Mouse (Mus musculus) hindbrain, embryonic 10.5 days (tissue): Measurements from ENCODE around the gene Mlh1. TPM values are rescaled to one million over a fixed set of nuclear protein-coding genes. Genes with fewer than 3 reads are reported as not detected.

Experiments
- DNase-seq: peaks from one replicate; pipeline ENCODE4 v3.0.0-alpha.2; 2017; ENCODE audit warnings: low spot score
- H3K27ac ChIP-seq: fragments of 300-500 bp; sonication (generic); 2 replicates; pipeline ENCODE4 v1.5.1; 2016; ENCODE audit warnings: mild to moderate bottlenecking, moderate library complexity
- H3K27me3 ChIP-seq: fragments of 300-500 bp; sonication (generic); 2 replicates; pipeline ENCODE4 v1.6.1; 2016; ENCODE audit warnings: mild to moderate bottlenecking; ENCODE audit not compliant: poor library complexity, insufficient read depth, severe bottlenecking
- H3K36me3 ChIP-seq: fragments of 300-500 bp; sonication (generic); 2 replicates; pipeline ENCODE4 v1.6.1; 2016; ENCODE audit warnings: mild to moderate bottlenecking, moderate library complexity
- H3K4me1 ChIP-seq: fragments of 300-500 bp; sonication (generic); replicated peaks from 2 replicates; pipeline ENCODE4 v1.6.1; 2016; ENCODE audit warnings: mild to moderate bottlenecking
- H3K4me3 ChIP-seq: fragments of 300-500 bp; sonication (generic); 2 replicates; pipeline ENCODE4 v1.5.1; 2016; ENCODE audit warnings: mild to moderate bottlenecking, moderate library complexity
- H3K9me3 ChIP-seq: fragments of 300-500 bp; sonication (generic); 2 replicates; pipeline ENCODE4 v1.6.1; 2016; ENCODE audit warnings: mild to moderate bottlenecking, moderate library complexity
- WGBS: fragments of 180-500 bp; shearing (Covaris S2); methylation state at CpG from one replicate; pipeline ENCODE4 v1.1.7; 2016; 5-methylcytosine and 5-hydroxymethylcytosine counted together
- polyA plus RNA-seq: library from polyadenylated mRNA; unstranded; fragments of >200 nt; fragmentation: Nextera tagmentation; extraction: Ambion mirVana; gene quantifications from 2 replicates; pipeline ENCODE4 v1.2.1, GENCODE M21; 2016

The Mlh1 gene
- polyA plus RNA-seq = 41.0 and 49.0 TPM in 2 replicates

- under 1% methylated on average over 64 of the region's 64 CpGs for WGBS
Observed at GRCm38 (mm10) chr9:111271434-111272160, at the start of gene Mlh1, which contains the start of gene Epm2aip1. Mlh1 (minus strand) TSS chr9:111271791. Epm2aip1 (plus strand) TSS chr9:111271929.

GRCm38 (mm10) chr9:111320912-111321311 is 49.3 kb upstream of the Mlh1 start:
- Histone ChIP-seq H3K4me1 (no peaks in the 10 kb centered on the region), H3K36me3 (no peaks in the 10 kb centered on the region), H3K4me3 (no peak overlapping the region), H3K27ac (no peak overlapping the region), H3K27me3 (no peaks in the 10 kb centered on the region), H3K9me3 (no peaks in the 10 kb centered on the region)
- DNase-seq = no peak
- 85% methylated on average over 4 of the region's 4 CpGs for WGBS

More at GRCm38 (mm10) chr9:111271434-111272160, at the start of gene Mlh1, which contains the start of gene Epm2aip1:
- peak; percentile 99 for DNase-seq
- Histone ChIP-seq H3K27me3 (no peaks in the 10 kb centered on the region), H3K9me3 (no peaks in the 10 kb centered on the region), H3K4me1 (peaks cover 53% of the 10 kb centered on the region), H3K4me3 (peak within 1 kb of the TSS; percentile 87), H3K27ac (peak within 1 kb of the TSS; percentile 96), H3K36me3 (peaks cover 46% of the 10 kb centered on the region)

- Histone ChIP-seq H3K4me3 (no peak overlapping the region), H3K4me1 (peaks cover 18% of the 10 kb centered on the region), H3K36me3 (no peaks in the 10 kb centered on the region), H3K27me3 (peaks cover 59% of the 10 kb centered on the region), H3K9me3 (0 out of 2 replicates have a peak, but pooled peaks cover 13% of the 10 kb centered on the region), H3K27ac (no peak overlapping the region)
- peak; percentile 47 for DNase-seq
- 36% methylated on average over 5 of the region's 5 CpGs for WGBS
Observed at GRCm38 (mm10) chr9:111314219-111314618, 42.6 kb upstream of the Mlh1 start.

GRCm38 (mm10) chr9:111313793-111314192 is 42.2 kb upstream of the Mlh1 start:
- DNase-seq = no peak
- Histone ChIP-seq H3K9me3 (0 out of 2 replicates have a peak, but pooled peaks cover 13% of the 10 kb centered on the region), H3K36me3 (no peaks in the 10 kb centered on the region), H3K27ac (no peak overlapping the region), H3K27me3 (peaks cover 63% of the 10 kb centered on the region), H3K4me3 (no peak overlapping the region), H3K4me1 (peaks cover 18% of the 10 kb centered on the region)
- WGBS = 24% methylated on average over 5 of the region's 5 CpGs

GRCm38 (mm10) chr9:111313299-111313698 is 41.7 kb upstream of the Mlh1 start:
- no peak overlapping the region for H3K27ac ChIP-seq
- H3K27me3 ChIP-seq = peaks cover 66% of the 10 kb centered on the region
- no peak for DNase-seq
- no peaks in the 10 kb centered on the region for H3K36me3 ChIP-seq
- 0 out of 2 replicates have a peak, but pooled peaks cover 13% of the 10 kb centered on the region for H3K9me3 ChIP-seq
- 13% methylated on average over 5 of the region's 6 CpGs for WGBS
- H3K4me3 ChIP-seq = no peak overlapping the region
- peaks cover 18% of the 10 kb centered on the region for H3K4me1 ChIP-seq

GRCm38 (mm10) chr9:111312442-111313141 is 41.0 kb upstream of the Mlh1 start:
- 0 out of 2 replicates have a peak, but pooled peaks cover 13% of the 10 kb centered on the region for H3K9me3 ChIP-seq
- H3K27me3 ChIP-seq = peaks cover 66% of the 10 kb centered on the region
- peaks cover 18% of the 10 kb centered on the region for H3K4me1 ChIP-seq
- peak; percentile 46 for DNase-seq
- peak overlapping the region; percentile 59 for H3K4me3 ChIP-seq
- H3K27ac ChIP-seq = peak overlapping the region; percentile 37
- no peaks in the 10 kb centered on the region for H3K36me3 ChIP-seq
- under 1% methylated on average over 59 of the region's 59 CpGs for WGBS

- peak overlapping the region; percentile 59 for H3K4me3 ChIP-seq
- 0 out of 2 replicates have a peak, but pooled peaks cover 13% of the 10 kb centered on the region for H3K9me3 ChIP-seq
- H3K27ac ChIP-seq = peak overlapping the region; percentile 37
- H3K27me3 ChIP-seq = peaks cover 66% of the 10 kb centered on the region
- 2% methylated on average over 92 of the region's 98 CpGs for WGBS
- H3K36me3 ChIP-seq = no peaks in the 10 kb centered on the region
- peaks cover 18% of the 10 kb centered on the region for H3K4me1 ChIP-seq
- DNase-seq = no peak
Observed at GRCm38 (mm10) chr9:111311843-111312441, 40.4 kb upstream of the Mlh1 start.

GRCm38 (mm10) chr9:111311031-111311842 is 39.6 kb upstream of the Mlh1 start, which contains the start of gene Trank1:
Trank1 (plus strand) TSS chr9:111311739.
- WGBS = 10% methylated on average over 72 of the region's 72 CpGs
- H3K4me3 ChIP-seq = peak within 1 kb of the TSS; percentile 59
- H3K27me3 ChIP-seq = peaks cover 66% of the 10 kb centered on the region
- H3K27ac ChIP-seq = peak within 1 kb of the TSS; percentile 37
- DNase-seq = peak; percentile 42
- H3K36me3 ChIP-seq = no peaks in the 10 kb centered on the region
- 0 out of 2 replicates have a peak, but pooled peaks cover 13% of the 10 kb centered on the region for H3K9me3 ChIP-seq
- peaks cover 18% of the 10 kb centered on the region for H3K4me1 ChIP-seq

GRCm38 (mm10) chr9:111306142-111306541 is 34.6 kb upstream of the Mlh1 start:
- DNase-seq = no peak
- 86% methylated on average over 7 of the region's 7 CpGs for WGBS
- Histone ChIP-seq H3K9me3 (0 out of 2 replicates have a peak, but pooled peaks cover 5% of the 10 kb centered on the region), H3K27ac (no peak overlapping the region), H3K27me3 (peaks cover 26% of the 10 kb centered on the region), H3K36me3 (no peaks in the 10 kb centered on the region), H3K4me3 (no peak overlapping the region), H3K4me1 (peaks cover 2% of the 10 kb centered on the region; the same call in 1 of the 2 replicates)

- no peak for DNase-seq
- H3K9me3 ChIP-seq = no peaks in the 10 kb centered on the region
- no peaks in the 10 kb centered on the region for H3K36me3 ChIP-seq
- H3K27me3 ChIP-seq = peaks cover 5% of the 10 kb centered on the region
- 91% methylated on average over 6 of the region's 6 CpGs for WGBS
- no peak overlapping the region for H3K4me3 ChIP-seq
- 0 out of 2 replicates have a peak, but pooled peaks cover 2% of the 10 kb centered on the region for H3K4me1 ChIP-seq
- H3K27ac ChIP-seq = no peak overlapping the region
Observed at GRCm38 (mm10) chr9:111304036-111304435, 32.4 kb upstream of the Mlh1 start.

- 0 out of 2 replicates have a peak, but pooled peaks cover 2% of the 10 kb centered on the region for H3K4me1 ChIP-seq
- H3K27me3 ChIP-seq = no peaks in the 10 kb centered on the region
- H3K36me3 ChIP-seq = no peaks in the 10 kb centered on the region
- H3K9me3 ChIP-seq = no peaks in the 10 kb centered on the region
- WGBS = 59% methylated on average over 12 of the region's 12 CpGs
- no peak overlapping the region for H3K27ac ChIP-seq
- H3K4me3 ChIP-seq = no peak overlapping the region
- no peak for DNase-seq
Observed at GRCm38 (mm10) chr9:111302196-111302831, 30.7 kb upstream of the Mlh1 start.
